Mouse (Mus musculus): ENCODE measurements around the gene Lrp1.
"Not testable (repeated sequence)": the region's sequence is repeated elsewhere in the genome, so short reads cannot be mapped to it uniquely, and the experiment has no call there.

Gene Lrp1

GRCm38 (mm10) chr10:127620406-127621190 lies at the start of gene Lrp1:
Gene Lrp1 (minus strand): TSS chr10:127621148.
- no peak for DNase-seq (ENCODE audit: low spot score in 2 of 2)

GRCm38 (mm10) chr10:127670185-127670584 lies 49.2 kb upstream of the Lrp1 start:
- no peak for DNase-seq (ENCODE audit: low spot score in 2 of 2)

GRCm38 (mm10) chr10:127669170-127669569 lies 48.2 kb upstream of the Lrp1 start:
- DNase-seq (ENCODE audit: low spot score in 2 of 2) = no peak

- peak; percentile 66 to 70 for DNase-seq (ENCODE audit: low spot score in 2 of 2)
Measured at GRCm38 (mm10) chr10:127668093-127669050, 47.4 kb upstream of the Lrp1 start, which contains the start of gene Nab2. Gene Nab2 (minus strand): TSS chr10:127668568.

GRCm38 (mm10) chr10:127667269-127668092 lies 46.5 kb upstream of the Lrp1 start:
- peak; percentile 67 to 87 for DNase-seq (ENCODE audit: low spot score in 2 of 2)

GRCm38 (mm10) chr10:127666501-127667268 lies 45.7 kb upstream of the Lrp1 start, which contains the start of gene Nemp1:
Gene Nemp1 (plus strand): TSS chr10:127666901.
- DNase-seq (ENCODE audit: low spot score in 2 of 2) = peak; percentile 70 to 87

GRCm38 (mm10) chr10:127665366-127666181 lies 44.6 kb upstream of the Lrp1 start:
- no peak for DNase-seq (ENCODE audit: low spot score in 2 of 2)

- DNase-seq (ENCODE audit: low spot score in 2 of 2) = no peak
Measured at GRCm38 (mm10) chr10:127664891-127665290, 43.9 kb upstream of the Lrp1 start.

- no peak for DNase-seq (ENCODE audit: low spot score in 2 of 2)
Measured at GRCm38 (mm10) chr10:127664166-127664565, 43.2 kb upstream of the Lrp1 start.

GRCm38 (mm10) chr10:127663590-127663989 lies 42.6 kb upstream of the Lrp1 start:
- no peak for DNase-seq (ENCODE audit: low spot score in 2 of 2)

GRCm38 (mm10) chr10:127662666-127663253 lies 41.8 kb upstream of the Lrp1 start:
- DNase-seq (ENCODE audit: low spot score in 2 of 2) = no peak

- DNase-seq (ENCODE audit: low spot score in 2 of 2) = peak; percentile 38 to 60
Measured at GRCm38 (mm10) chr10:127661915-127662663, 41.1 kb upstream of the Lrp1 start.

GRCm38 (mm10) chr10:127661291-127661914 lies 40.5 kb upstream of the Lrp1 start:
- no peak for DNase-seq (ENCODE audit: low spot score in 2 of 2)

- DNase-seq (ENCODE audit: low spot score in 2 of 2) = no peak
Measured at GRCm38 (mm10) chr10:127659551-127659950, 38.6 kb upstream of the Lrp1 start.

- no peak for DNase-seq (ENCODE audit: low spot score in 2 of 2)
Measured at GRCm38 (mm10) chr10:127658076-127658475, 37.1 kb upstream of the Lrp1 start.

- DNase-seq (ENCODE audit: low spot score in 2 of 2) = not testable (repeated sequence)
Measured at GRCm38 (mm10) chr10:127657617-127658016, 36.7 kb upstream of the Lrp1 start.

- DNase-seq (ENCODE audit: low spot score in 2 of 2) = no peak
Measured at GRCm38 (mm10) chr10:127654970-127655579, 34.1 kb upstream of the Lrp1 start.

Measured in urinary bladder, adult 18-20 months (tissue).